Mouse (Mus musculus) kidney, postnatal 10 days (tissue): Measurements from ENCODE around the gene Gm10128.
"Not testable (repeated sequence)": the region's sequence is repeated elsewhere in the genome, so short reads cannot be mapped to it uniquely, and the experiment has no call there.

Experiments used
- DNase-seq: peaks from one replicate; pipeline ENCODE4 v3.0.0; 2021; ENCODE audit warnings: mixed read lengths

Gene Gm10128

GRCm38 (mm10) chr14:7643872-7644271 lies at the start of gene Gm10128:
TSS of gene Gm10128 (minus strand) at chr14:7643972.
- DNase-seq = not testable (repeated sequence)

- DNase-seq = peak; percentile 17
Observed at GRCm38 (mm10) chr14:7681170-7681569, 37.4 kb upstream of the Gm10128 start.

GRCm38 (mm10) chr14:7662491-7662890 lies 18.7 kb upstream of the Gm10128 start:
- not testable (repeated sequence) for DNase-seq

GRCm38 (mm10) chr14:7658101-7659074 lies 14.6 kb upstream of the Gm10128 start:
- peak; percentile 10 for DNase-seq

GRCm38 (mm10) chr14:7657456-7657855 lies 13.7 kb upstream of the Gm10128 start:
- not testable (repeated sequence) for DNase-seq

- DNase-seq = not testable (repeated sequence)
Observed at GRCm38 (mm10) chr14:7595492-7595891, 48.3 kb downstream of the Gm10128 start, which contains the start of gene Gm10338. TSS of gene Gm10338 (minus strand) at chr14:7595592.
